Mouse (Mus musculus): Measurements from ENCODE around the gene Lrrc27.

Lrrc27 gene

GRCm38 (mm10) chr7:139246931-139247880 lies 34.4 kb downstream of the Lrrc27 start:
- DNase-seq (ENCODE audit: low read depth): no peak

- peak; percentile 86 for DNase-seq (ENCODE audit: low read depth)
Measured at GRCm38 (mm10) chr7:139247881-139248614, 35.3 kb downstream of the Lrrc27 start, which contains the start of gene Pwwp2b. Pwwp2b (plus strand) TSS chr7:139248482.

DNA sequence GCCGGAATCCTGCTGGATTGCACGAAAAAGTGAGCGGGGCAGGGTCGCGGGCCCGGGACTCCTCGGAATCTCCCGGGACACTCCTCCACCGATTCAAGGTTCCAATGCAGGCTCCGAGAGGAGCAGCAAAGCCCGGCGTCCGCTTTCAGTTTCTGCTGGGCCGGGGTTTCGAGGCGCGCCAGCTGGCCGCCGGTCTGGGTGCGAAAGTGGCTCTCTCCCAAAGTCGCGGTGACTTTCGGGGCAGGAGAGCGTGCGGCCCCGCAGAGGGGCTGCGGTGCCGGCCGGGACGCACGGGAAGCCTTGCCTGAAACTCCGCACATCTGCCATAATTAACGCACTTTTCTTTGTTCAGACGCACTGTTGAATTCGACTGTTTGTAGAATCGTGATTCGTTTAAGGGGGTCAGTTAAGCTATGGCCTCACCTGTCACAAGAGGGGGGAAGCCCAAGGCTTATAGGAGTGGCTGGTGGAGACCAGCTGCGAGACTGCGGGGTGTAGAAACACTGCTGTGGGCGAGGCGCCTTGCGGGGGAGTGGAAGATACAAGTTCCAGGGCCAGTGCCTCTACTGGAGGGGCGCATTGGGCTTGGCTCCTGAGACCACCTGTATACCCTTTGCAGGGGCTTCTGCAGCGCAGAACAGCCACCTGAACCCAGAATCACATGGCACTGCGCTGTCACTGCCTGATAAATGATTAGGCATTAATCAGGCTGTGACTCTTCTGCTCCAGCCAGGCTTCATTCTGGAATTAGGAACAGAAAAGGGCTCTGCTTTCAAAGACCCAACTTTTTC lies 36.0 kb downstream of the Lrrc27 start:
- peak; percentile 69 for DNase-seq (ENCODE audit: low read depth)

- DNase-seq (ENCODE audit: low read depth): no peak
Measured at GRCm38 (mm10) chr7:139249406-139250210, 36.8 kb downstream of the Lrrc27 start.

DNA sequence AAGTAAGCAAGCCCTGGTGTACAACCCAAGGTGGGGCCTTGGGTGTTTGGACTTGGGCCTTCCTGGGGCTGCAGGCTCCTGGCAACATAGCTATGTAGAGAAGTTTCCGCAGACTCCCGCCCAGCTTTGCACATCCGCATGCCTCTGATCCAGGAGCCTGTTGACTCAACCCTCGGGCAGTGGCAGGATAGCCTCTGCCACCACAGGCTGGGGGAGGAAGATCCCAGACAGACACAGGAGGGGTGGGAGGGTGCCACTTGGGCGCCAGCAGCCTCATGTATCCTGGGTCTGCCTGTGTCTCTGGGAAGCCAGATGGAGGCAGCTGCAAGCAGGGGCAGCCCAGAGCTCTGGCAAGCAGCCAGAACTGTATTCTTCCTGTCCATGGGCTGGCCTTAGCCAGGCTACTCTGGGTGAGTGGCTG lies 39.1 kb downstream of the Lrrc27 start:
- no peak for DNase-seq (ENCODE audit: low read depth)

GRCm38 (mm10) chr7:139252566-139252965 lies 39.8 kb downstream of the Lrrc27 start:
- no peak for DNase-seq (ENCODE audit: low read depth)

DNA sequence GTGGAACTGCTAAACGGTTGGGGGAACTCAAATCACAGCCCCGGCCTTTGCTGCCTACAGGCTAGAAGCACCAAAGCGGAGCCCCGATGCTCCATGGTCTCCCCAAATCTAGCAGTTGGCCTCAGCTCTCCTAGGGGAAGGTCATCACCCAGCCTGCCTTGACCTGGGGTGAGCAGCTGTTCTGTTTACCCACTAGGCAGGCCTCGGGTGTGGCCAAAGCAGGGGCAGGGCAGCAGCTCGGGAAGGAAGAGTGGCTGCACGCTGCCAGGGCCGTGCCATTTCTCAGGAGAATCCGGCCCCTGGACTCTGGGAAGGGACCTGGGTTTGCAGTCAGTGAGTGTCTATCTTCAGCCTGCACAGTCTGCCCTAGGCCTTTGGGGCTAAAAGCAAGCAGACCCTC lies 40.2 kb downstream of the Lrrc27 start:
- DNase-seq (ENCODE audit: low read depth): no peak

GRCm38 (mm10) chr7:139253462-139253861 lies 40.7 kb downstream of the Lrrc27 start:
- no peak for DNase-seq (ENCODE audit: low read depth)

GRCm38 (mm10) chr7:139254626-139255025 lies 41.8 kb downstream of the Lrrc27 start:
- DNase-seq (ENCODE audit: low read depth): no peak

- no peak for DNase-seq (ENCODE audit: low read depth)
Measured at GRCm38 (mm10) chr7:139257752-139258542, 45.2 kb downstream of the Lrrc27 start.

GRCm38 (mm10) chr7:139264337-139264736 lies 51.5 kb downstream of the Lrrc27 start:
- no peak for DNase-seq (ENCODE audit: low read depth)

DNA sequence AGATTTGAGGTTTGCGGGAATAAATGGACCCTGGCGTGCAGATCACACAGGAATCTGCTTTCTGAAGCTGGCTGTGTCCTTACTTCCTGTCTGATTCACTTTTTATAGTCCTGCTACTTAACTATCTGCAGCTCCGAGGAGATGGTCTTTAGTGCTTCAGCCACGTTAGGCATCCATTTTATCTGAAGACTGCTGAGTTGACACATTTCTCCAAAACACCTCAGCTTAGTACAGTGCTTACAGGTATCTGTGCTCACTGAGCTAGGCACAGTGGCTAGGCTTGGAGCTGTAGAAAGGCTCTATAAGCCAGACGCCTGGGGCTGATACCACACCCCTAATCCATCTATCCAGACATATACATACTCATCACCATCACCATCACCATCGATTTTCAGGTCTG lies 52.8 kb downstream of the Lrrc27 start:
- no peak for DNase-seq (ENCODE audit: low read depth)

GRCm38 (mm10) chr7:139266431-139266830 lies 53.6 kb downstream of the Lrrc27 start:
- DNase-seq (ENCODE audit: low read depth): no peak

GRCm38 (mm10) chr7:139266886-139267870 lies 54.4 kb downstream of the Lrrc27 start:
- DNase-seq (ENCODE audit: low read depth): no peak

- DNase-seq (ENCODE audit: low read depth): no peak
Measured at GRCm38 (mm10) chr7:139270738-139271137, 58.0 kb downstream of the Lrrc27 start.

DNA sequence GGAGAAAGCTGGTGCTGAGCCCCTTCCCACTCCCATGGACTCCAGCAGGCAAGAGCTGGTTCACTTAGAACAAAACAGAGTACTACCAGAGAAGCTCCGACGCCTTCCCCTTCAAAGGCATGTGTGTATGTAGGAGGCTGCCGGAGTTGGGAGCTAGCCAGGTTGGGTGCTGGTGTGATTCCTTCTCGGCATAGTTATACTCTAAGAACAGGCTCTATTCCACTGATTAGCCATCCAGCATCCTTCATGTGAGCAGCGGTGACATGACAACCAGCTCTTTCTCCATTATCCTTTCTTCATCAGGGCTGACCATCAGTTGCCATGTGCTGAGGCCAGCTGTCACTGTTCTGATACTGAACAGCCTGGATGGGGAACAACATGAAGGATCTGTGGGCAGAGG lies 59.1 kb downstream of the Lrrc27 start:
- no peak for DNase-seq (ENCODE audit: low read depth)

DNA sequence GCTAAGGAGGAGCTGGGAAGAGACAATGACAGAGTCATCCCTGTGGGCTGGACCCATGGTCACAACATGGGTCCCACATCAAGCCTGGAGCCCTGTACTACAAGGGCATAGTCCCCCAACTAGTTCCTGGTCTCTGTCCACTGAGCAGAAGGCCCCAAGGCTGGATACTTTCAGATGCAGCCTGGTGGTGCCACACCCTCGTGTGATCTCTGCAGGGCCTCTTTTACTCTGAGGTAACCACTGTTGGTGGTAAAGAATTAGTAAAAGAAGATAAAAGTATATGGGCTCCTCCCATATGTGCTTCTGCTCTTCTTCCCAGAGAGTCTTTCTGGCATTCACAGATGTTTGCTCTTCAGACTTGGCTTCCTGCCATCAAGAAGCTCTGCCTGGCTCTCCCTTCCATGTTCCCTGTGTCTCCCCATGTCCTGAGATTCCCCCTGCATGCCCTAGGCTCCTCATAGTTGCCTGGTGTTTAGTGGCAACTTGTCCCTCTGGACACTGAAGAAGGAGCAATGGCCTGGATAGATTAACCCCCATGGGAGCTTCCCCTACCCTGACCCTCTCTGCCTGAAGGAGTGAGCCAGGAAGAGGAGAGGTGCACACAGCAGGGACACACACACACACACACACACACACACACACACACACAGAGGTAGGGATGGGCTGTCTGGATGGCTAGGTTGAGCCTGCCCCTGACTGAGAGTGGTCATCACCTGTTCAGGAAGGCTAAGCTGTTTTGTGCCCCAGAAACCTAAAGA lies 60.0 kb downstream of the Lrrc27 start:
- DNase-seq (ENCODE audit: low read depth): no peak

GRCm38 (mm10) chr7:139273397-139273719 lies 60.6 kb downstream of the Lrrc27 start:
- no peak for DNase-seq (ENCODE audit: low read depth)

- no peak for DNase-seq (ENCODE audit: low read depth)
Measured at GRCm38 (mm10) chr7:139275586-139275985, 62.8 kb downstream of the Lrrc27 start.

Measured in induced T-regulatory cell, adult 2 months (primary cell).